Mouse (Mus musculus) limb, embryonic 15.5 days (tissue): ENCODE measurements around the gene Zfp804b. TPM values are rescaled to one million over a fixed set of nuclear protein-coding genes. Genes with fewer than 3 reads are reported as not detected.
"Not testable (repeated sequence)": the region's sequence is repeated elsewhere in the genome, so short reads cannot be mapped to it uniquely, and the experiment has no call there.

Source experiments
- ATAC-seq: fragments of 200-750 bp; cut with Nextera tagmentation; 2 replicates; pipeline ENCODE4 v1.8.0; 2017; ENCODE audit warnings: low read depth, moderate TSS enrichment; ENCODE audit not compliant: insufficient number of reproducible peaks, low FRiP score, low TSS enrichment
- H3K27ac ChIP-seq: fragments of 300-500 bp; sonication (generic); 2 replicates; pipeline ENCODE4 v1.5.1; 2015; ENCODE audit warnings: moderate library complexity, mild to moderate bottlenecking, inconsistent platforms
- H3K27me3 ChIP-seq: fragments of 300-500 bp; sonication (generic); 2 replicates; pipeline ENCODE4 v1.6.1; 2015; ENCODE audit warnings: inconsistent platforms
- H3K36me3 ChIP-seq: fragments of 300-500 bp; sonication (generic); 2 replicates; pipeline ENCODE4 v1.6.1; 2015; ENCODE audit warnings: inconsistent platforms
- H3K4me1 ChIP-seq: fragments of 300-500 bp; sonication (generic); 2 replicates; pipeline ENCODE4 v1.6.1; 2015; ENCODE audit warnings: inconsistent platforms
- H3K4me2 ChIP-seq: fragments of 300-500 bp; sonication (generic); 2 replicates; pipeline ENCODE4 v1.6.1; 2015; ENCODE audit warnings: mild to moderate bottlenecking, inconsistent platforms
- H3K4me3 ChIP-seq: fragments of 300-500 bp; sonication (generic); 2 replicates; pipeline ENCODE4 v1.5.1; 2015; ENCODE audit warnings: mild to moderate bottlenecking, inconsistent platforms
- H3K9ac ChIP-seq: fragments of 300-500 bp; sonication (generic); 2 replicates; pipeline ENCODE4 v1.6.1; 2015; ENCODE audit warnings: inconsistent platforms
- H3K9me3 ChIP-seq: fragments of 300-500 bp; sonication (generic); 2 replicates; pipeline ENCODE4 v1.6.1; 2016; ENCODE audit warnings: inconsistent platforms
- WGBS: fragments of 180-500 bp; shearing (Covaris S2); methylation state at CpG from one replicate; pipeline ENCODE4 v1.1.7; 2015; 5-methylcytosine and 5-hydroxymethylcytosine counted together
- polyA plus RNA-seq: library from polyadenylated mRNA; unstranded; fragments of >200 nt; fragmentation: Nextera tagmentation; extraction: Ambion mirVana; gene quantifications from 2 replicates; pipeline ENCODE4 v1.2.1, GENCODE M21; 2015

Gene Zfp804b
- 0.19 and 0.46 TPM in 2 replicates for polyA plus RNA-seq

DNA sequence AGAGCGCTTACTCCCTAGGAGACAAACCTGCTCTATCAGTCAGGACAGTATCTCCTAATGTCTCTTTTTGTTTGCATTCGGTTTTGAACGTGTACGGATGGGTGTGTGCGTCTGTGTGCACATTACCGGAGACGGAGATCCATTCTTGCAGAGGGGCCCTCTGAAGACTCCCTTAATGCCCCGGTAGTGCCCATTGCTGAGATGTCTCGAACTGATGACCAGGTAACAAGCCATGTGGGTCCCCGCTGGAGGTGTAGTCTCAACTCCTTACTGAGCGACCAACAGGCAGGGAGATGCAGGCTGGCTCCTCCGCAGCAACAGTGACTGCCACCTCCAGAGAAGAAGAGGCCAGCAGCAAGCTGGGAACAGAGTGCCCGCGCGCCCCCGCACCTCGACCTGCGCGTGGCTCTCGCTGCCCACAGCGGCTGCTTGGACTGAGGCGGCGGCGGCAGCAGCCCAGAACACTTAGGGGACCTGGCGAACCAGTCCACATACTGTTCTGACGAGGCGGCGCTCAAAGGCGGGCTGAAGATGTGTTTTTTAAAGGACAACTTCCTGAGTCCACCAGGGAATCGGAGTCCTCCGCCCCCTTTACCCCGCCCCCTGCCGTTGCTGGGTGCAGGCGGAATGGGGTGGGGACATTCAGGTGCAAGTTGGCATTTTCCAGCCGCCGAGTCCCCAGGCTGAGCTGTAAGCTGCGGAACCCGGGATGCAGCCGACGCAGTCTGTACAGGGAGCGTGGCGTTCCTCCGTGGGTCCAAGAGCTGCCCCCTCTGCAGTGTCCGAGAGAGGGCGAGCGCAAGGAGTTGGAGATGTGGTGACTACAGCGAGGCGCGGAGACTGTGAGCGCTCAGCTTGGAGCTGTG, at the start of gene Zfp804b:
Zfp804b (minus strand) TSS at position 612 of the 866 bp plus-strand sequence.
- Histone ChIP-seq H3K9me3 (no peaks in the 10 kb centered on the region), H3K36me3 (no peaks in the 10 kb centered on the region), H3K4me3 (peak within 1 kb of the TSS; percentile 53), H3K4me2 (peak within 1 kb of the TSS; percentile 96), H3K4me1 (peaks cover 8% of the 10 kb centered on the region), H3K27ac (no peak within 1 kb of the TSS), H3K9ac (peak within 1 kb of the TSS; percentile 31; the same call in 1 of the 2 replicates), H3K27me3 (peaks cover 7% of the 10 kb centered on the region; the same call in 1 of the 2 replicates)
- under 1% methylated on average over 50 of the region's 50 CpGs for WGBS
- ATAC-seq: peak; percentile 76; the same call in 1 of the 2 replicates

DNA sequence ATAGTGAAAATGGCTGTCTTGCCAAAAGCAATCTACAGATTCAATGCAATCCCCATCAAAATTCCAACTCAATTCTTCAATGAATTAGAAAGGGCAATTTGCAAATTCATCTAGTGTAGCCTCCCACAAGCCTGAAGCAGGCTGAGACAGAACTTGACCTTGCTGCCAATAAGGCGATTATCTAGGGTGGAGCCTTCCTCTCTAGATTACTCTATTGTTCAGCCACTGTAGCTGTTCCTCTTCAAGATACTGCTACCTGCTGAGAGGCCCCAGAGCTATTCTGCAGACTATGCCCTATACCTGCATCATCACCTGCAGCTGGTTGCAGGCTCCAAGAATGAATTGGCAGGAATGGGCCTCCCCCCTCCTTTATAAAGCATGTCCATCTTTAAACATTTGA, 20.1 kb upstream of the Zfp804b start:
- ATAC-seq, H3K4me2 ChIP-seq, H3K4me3 ChIP-seq, H3K4me1 ChIP-seq, H3K9ac ChIP-seq, H3K9me3 ChIP-seq, H3K27ac ChIP-seq, H3K36me3 ChIP-seq, H3K27me3 ChIP-seq: not testable (repeated sequence)
- WGBS: 97% methylated on average over 1 of the region's 1 CpGs

DNA sequence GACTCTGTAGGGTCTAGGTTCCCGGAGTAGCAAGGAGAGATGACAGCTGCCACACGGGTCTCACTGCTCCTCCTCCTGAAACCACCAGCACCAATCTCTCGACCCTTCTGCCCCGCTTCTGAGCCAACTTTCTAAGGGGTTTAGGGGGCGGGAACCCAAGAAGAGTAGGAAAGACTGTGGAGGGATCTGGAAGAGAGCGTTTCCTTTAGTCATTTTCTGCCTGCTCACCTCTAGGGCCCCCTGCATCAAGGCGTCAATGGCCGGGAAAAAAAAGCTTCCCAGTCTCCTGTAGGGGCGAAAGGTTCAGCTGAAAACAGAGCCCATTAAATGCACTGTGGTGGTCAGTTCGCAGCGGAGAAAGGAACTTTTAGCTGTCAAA, 444 bp upstream of the Zfp804b start:
- H3K4me3 ChIP-seq: peak overlapping the region; percentile 53
- H3K9ac ChIP-seq: no peak overlapping the region
- WGBS: under 1% methylated on average over 11 of the region's 11 CpGs
- H3K27ac ChIP-seq: no peak overlapping the region
- H3K4me1 ChIP-seq: peaks cover 8% of the 10 kb centered on the region
- no peaks in the 10 kb centered on the region for H3K9me3 ChIP-seq
- H3K27me3 ChIP-seq: peaks cover 7% of the 10 kb centered on the region; the same call in 1 of the 2 replicates
- H3K36me3 ChIP-seq: no peaks in the 10 kb centered on the region
- no peak for ATAC-seq
- peak overlapping the region; percentile 96 for H3K4me2 ChIP-seq

GRCm38 (mm10) chr5:7325594-7325993, 19.0 kb downstream of the Zfp804b start:
- Histone ChIP-seq H3K4me3 (no peak overlapping the region), H3K4me2 (no peak overlapping the region), H3K9me3 (no peaks in the 10 kb centered on the region), H3K9ac (no peak overlapping the region), H3K27ac (no peak overlapping the region), H3K4me1 (no peaks in the 10 kb centered on the region), H3K36me3 (no peaks in the 10 kb centered on the region), H3K27me3 (no peaks in the 10 kb centered on the region)
- WGBS: 62% methylated on average over 4 of the region's 4 CpGs
- no peak for ATAC-seq

DNA sequence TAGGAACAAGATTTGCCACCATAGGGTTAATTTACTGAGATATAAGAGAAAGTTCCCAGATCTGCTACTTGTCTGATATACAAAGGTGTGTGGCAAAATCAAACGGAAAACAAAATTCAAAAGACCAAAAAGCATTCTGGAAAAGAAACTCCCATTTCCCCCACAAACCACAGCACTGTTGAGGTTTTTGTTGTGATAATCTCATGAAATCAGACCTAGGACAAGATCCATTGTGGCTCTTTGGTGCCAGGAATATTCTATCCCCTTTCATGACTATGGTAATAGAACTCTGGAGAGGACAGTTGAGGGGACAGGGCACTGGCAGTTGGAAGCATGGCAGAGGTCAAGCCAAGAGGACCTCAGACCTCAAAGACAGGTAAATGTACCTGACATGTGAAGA, 40.7 kb downstream of the Zfp804b start, which contains the start of gene Tex47:
Tex47 (plus strand) TSS at position 301 of the 400 bp plus-strand sequence.
- Histone ChIP-seq H3K9ac (no peak within 1 kb of the TSS), H3K4me3 (no peak within 1 kb of the TSS), H3K27me3 (no peaks in the 10 kb centered on the region), H3K4me1 (no peaks in the 10 kb centered on the region), H3K9me3 (no peaks in the 10 kb centered on the region), H3K4me2 (no peak within 1 kb of the TSS), H3K27ac (no peak within 1 kb of the TSS), H3K36me3 (no peaks in the 10 kb centered on the region)
- ATAC-seq: no peak
- WGBS: 64% methylated on average over 1 of the region's 1 CpGs

GRCm38 (mm10) chr5:7302969-7303368, 41.6 kb downstream of the Zfp804b start:
- Histone ChIP-seq H3K4me1 (no peaks in the 10 kb centered on the region), H3K9me3 (no peaks in the 10 kb centered on the region), H3K27ac (no peak overlapping the region), H3K4me2 (no peak overlapping the region), H3K36me3 (no peaks in the 10 kb centered on the region), H3K4me3 (no peak overlapping the region), H3K9ac (no peak overlapping the region), H3K27me3 (no peaks in the 10 kb centered on the region)
- WGBS: 73% methylated on average over 1 of the region's 1 CpGs
- no peak for ATAC-seq

- H3K9ac ChIP-seq: no peak overlapping the region
- no peaks in the 10 kb centered on the region for H3K27me3 ChIP-seq
- H3K4me3 ChIP-seq: no peak overlapping the region
- no peaks in the 10 kb centered on the region for H3K9me3 ChIP-seq
- no peaks in the 10 kb centered on the region for H3K36me3 ChIP-seq
- no peak overlapping the region for H3K4me2 ChIP-seq
- 89% methylated on average over 1 of the region's 1 CpGs for WGBS
- no peak for ATAC-seq
- no peaks in the 10 kb centered on the region for H3K4me1 ChIP-seq
- no peak overlapping the region for H3K27ac ChIP-seq
Measured at GRCm38 (mm10) chr5:7284336-7284735, 60.2 kb downstream of the Zfp804b start.

- no peak for ATAC-seq
- no peak overlapping the region for H3K4me2 ChIP-seq
- 87% methylated on average over 7 of the region's 7 CpGs for WGBS
- no peaks in the 10 kb centered on the region for H3K36me3 ChIP-seq
- H3K27ac ChIP-seq: no peak overlapping the region
- no peaks in the 10 kb centered on the region for H3K9me3 ChIP-seq
- no peak overlapping the region for H3K4me3 ChIP-seq
- no peak overlapping the region for H3K9ac ChIP-seq
- no peaks in the 10 kb centered on the region for H3K27me3 ChIP-seq
- no peaks in the 10 kb centered on the region for H3K4me1 ChIP-seq
Measured at GRCm38 (mm10) chr5:7276659-7277455, 67.7 kb downstream of the Zfp804b start.

GRCm38 (mm10) chr5:7177589-7177988, 167.0 kb downstream of the Zfp804b start:
- H3K9me3 ChIP-seq: no peaks in the 10 kb centered on the region
- 91% methylated on average over 9 of the region's 9 CpGs for WGBS
- H3K4me1 ChIP-seq: no peaks in the 10 kb centered on the region
- no peak for ATAC-seq
- H3K4me2 ChIP-seq: no peak overlapping the region
- H3K27me3 ChIP-seq: no peaks in the 10 kb centered on the region
- no peak overlapping the region for H3K9ac ChIP-seq
- no peak overlapping the region for H3K27ac ChIP-seq
- H3K36me3 ChIP-seq: no peaks in the 10 kb centered on the region
- no peak overlapping the region for H3K4me3 ChIP-seq

- WGBS: 63% methylated on average over 3 of the region's 3 CpGs
- H3K27me3 ChIP-seq: no peaks in the 10 kb centered on the region
- H3K4me1 ChIP-seq: no peaks in the 10 kb centered on the region
- no peak overlapping the region for H3K9ac ChIP-seq
- no peaks in the 10 kb centered on the region for H3K9me3 ChIP-seq
- no peak overlapping the region for H3K27ac ChIP-seq
- H3K4me2 ChIP-seq: no peak overlapping the region
- no peak for ATAC-seq
- H3K36me3 ChIP-seq: no peaks in the 10 kb centered on the region
- no peak overlapping the region for H3K4me3 ChIP-seq
Measured at GRCm38 (mm10) chr5:7139658-7140057, 204.9 kb downstream of the Zfp804b start.

DNA sequence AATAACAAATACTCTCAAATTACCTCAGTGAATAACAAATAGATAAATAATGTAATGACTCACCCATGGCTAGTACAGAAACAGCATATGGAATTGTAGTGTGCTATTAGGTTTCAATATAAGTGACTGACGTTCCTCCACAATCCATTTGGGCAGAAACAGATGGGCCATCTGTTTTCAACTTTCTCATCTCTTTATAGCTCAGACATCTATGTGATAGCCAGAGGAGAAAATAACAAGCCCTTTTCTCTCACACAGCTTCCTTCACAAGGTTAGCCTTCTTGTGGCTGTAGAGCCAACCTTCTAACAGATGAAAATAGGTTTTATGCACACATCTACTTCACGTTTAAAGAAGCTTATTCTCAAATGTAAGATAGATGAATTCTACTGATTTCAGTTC, 242.2 kb downstream of the Zfp804b start:
- H3K27me3 ChIP-seq: no peaks in the 10 kb centered on the region
- no peaks in the 10 kb centered on the region for H3K9me3 ChIP-seq
- H3K4me1 ChIP-seq: no peaks in the 10 kb centered on the region
- no peak overlapping the region for H3K4me2 ChIP-seq
- no peak overlapping the region for H3K27ac ChIP-seq
- no peak for ATAC-seq
- H3K36me3 ChIP-seq: no peaks in the 10 kb centered on the region
- H3K4me3 ChIP-seq: no peak overlapping the region
- 31% methylated on average over 2 of the region's 2 CpGs for WGBS
- no peak overlapping the region for H3K9ac ChIP-seq
